Mouse (Mus musculus): Measurements from ENCODE around the gene Entpd7. TPM values are rescaled to one million over a fixed set of nuclear protein-coding genes. Genes with fewer than 3 reads are reported as not detected.

Entpd7 gene
- polyA plus RNA-seq, 3 experiments from 2014 or later, result 6.7 to 10.7 (median 7.2) TPM

DNA sequence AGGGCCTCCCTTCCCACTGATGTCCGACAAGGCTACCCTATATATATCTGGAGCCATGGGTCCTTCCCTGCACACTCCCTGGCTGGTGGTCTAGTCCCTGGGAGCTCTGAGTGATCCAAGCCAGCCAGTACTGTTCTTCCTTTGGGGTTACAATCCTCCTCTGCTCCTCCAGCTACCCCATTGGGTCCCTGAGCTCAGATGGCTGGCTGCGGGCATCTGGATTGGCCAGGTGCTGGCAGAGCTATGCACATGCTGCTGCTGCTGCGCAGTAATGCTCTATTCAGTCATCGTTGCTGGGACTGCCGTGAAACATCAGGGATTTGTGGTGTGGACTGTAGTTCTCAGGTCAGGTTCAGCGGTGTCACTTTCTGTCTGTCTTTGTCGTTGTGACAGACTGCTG lies 35.3 kb downstream of the Entpd7 start:
- no peak for ATAC-seq

DNA sequence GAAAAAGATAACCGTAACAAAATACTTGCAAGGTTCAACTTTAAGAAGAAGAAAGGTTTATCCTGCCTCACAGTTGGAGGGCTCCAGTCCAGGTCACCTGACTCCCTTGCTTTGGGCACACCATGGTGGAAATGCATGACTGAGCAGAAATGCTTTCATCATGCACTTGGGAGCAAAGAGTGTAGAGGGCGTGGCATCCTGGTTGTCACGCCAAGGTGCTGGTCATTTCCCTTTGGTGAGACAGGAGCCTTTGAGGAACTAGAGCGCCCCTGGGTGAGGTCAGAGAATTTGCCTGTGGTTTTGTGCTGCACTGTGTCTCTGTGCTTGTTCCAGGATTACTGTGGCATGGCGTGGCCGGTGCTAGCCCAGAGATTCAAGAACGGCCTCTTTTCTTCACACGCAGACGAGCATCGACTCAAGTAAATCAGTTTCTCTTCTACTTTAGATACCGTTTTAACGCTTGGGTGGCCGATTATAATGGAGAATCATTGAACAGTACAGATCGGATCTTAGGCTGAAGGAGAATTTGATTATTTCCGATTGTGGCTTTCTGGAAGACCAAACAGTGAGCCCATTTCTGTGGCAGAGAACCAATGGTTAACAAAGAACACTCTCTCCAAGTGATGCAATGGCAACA lies 37.2 kb downstream of the Entpd7 start:
- no peak for ATAC-seq

DNA sequence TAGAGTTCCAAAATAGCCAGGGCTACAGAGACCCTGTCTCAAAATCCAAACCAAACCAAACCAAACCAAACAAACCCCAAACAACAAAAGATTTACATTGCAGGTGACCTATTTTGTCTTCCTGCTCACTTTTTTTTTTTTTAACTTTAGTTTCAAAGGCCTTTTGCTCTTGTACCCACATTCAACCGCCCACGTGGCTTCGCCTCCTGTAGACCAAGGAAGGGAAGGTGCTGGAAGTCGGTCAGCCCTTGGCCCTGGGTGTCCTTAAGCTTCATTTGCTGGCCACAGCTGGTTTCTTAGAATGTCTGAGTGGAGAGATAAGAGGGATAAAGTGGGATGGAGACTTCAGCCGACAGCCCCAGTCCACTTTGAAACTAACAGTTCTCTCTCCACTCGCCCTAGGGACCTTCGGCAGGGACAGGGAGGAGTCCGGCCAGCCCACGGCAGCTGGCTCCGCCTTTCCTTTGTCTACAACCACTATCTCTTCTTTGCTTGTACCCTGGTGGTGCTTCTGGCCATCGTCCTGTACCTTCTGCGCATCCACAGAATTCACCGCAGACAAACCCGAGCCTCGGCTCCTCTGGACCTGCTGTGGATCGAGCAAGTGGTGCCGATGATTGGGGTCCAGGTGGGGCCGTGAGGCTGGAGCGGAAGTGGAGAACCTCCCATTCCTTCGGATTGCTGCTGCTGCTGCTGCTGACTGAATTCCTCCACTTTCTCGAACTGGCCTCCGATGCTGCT lies 40.0 kb downstream of the Entpd7 start:
- ATAC-seq, result no peak

DNA sequence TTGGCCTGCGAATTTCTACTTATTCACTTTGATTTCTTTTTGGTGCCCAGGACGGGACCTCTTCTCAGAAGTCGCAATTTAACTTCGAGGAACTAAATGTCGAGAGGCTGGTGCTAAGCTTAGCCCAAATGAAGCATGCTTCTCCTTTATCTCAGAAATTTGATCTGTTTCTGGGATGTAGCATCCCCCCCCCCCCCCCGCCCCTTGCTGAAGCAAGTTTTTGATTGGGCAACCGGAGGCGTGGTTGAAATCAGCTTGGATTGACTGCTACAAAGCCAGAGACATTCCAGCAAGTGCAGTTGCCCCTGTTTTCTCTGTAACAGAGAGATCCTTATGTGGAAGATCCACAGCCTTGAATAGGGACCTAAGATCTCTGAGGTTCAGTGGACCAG lies 40.6 kb downstream of the Entpd7 start:
- ATAC-seq, result no peak

DNA sequence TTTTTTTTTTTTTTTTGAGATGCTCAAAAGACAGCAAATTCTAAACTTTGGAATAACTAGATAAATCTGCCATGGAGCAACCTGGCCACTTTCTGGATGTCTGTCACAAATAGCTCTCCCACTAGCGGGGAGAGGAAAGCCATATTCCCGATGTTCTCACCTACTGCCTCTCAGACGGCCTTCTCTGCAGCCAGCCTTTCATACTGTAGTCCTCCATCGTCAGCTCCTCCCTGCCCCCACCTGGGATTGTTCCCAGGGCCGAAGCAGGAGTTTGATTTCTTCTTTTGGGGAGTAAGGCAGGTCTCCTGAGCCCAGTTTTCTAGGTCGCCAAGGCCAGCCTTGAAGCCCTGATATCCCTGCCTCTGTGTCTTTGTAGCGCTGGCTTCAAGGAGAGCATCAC lies 41.7 kb downstream of the Entpd7 start:
- no peak for ATAC-seq

DNA sequence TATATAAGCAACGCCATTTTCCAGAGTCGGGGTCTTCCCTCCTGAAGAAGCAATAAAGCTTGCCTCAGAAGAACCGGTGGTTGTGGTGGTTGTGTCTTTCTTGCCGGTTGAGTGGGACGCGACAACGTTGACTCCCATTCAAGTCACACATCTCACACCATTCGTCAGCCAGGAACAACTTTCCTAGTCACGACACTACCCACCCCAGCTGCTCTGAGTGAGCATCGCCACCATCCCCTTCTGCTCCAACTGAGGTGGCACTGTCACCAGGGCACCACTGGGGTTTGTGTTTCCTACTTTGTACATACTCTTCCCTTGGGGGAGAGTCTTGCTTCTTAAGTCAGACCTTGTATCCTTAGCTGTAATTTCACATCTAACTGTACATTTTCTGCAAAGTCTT lies 48.9 kb downstream of the Entpd7 start:
- ATAC-seq, result no peak

DNA sequence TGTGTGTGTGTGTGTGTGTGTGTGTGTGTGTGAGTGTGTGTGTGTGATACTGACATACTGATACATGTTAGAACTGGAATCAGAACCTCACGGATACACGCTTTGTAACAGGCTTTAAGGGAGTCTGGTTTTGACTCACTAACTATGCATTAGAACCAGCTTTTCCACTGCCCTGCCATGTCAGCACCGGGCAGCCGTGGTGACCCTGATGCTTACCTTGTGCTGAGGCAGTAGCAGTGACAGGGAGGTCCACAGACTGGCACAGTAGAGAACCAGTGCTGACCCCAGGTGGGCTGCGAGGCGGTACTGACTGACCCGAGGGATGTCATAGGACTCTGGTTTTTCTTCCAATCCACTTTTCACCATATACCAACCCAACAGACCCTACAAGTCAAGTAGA lies 53.9 kb downstream of the Entpd7 start:
- no peak for ATAC-seq

DNA sequence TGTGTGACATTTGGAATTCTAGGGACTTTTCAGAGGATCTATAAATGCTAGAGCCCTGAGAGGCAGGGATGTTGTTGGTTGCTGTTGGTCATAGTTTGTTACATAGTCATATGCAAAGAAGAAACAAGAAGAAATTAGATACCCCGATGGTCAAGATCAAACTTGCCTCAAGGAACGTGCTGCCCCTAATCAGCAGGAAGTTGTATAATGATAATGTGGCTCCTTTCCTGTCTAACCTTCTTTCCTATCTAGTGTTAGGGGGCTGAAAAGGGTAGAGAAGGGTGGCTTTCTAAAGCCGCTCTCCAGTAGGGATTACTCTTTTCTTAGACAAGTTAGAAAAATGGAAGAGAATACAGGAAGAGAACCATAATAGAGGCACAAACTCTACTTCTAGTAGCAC lies 56.3 kb downstream of the Entpd7 start:
- no peak for ATAC-seq

DNA sequence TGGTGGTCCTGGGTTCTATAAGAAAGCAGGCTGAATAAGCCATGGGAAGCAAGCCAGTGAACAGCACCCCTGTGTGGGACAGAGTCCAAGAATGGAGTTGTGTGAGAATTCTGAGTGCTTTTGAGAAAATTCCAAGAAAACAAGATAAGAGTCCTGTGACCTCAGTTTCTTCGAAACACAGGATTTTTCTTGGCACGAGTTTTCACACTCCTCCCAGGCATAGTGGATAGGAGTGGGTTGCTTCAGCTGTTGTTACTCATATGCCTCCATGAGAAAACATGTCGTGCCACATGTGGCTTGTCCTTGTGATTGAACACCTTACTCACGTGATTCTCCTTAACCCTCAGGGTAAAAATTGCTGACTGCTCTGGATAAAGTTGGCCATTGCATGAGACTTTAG lies 58.4 kb downstream of the Entpd7 start:
- no peak for ATAC-seq

DNA sequence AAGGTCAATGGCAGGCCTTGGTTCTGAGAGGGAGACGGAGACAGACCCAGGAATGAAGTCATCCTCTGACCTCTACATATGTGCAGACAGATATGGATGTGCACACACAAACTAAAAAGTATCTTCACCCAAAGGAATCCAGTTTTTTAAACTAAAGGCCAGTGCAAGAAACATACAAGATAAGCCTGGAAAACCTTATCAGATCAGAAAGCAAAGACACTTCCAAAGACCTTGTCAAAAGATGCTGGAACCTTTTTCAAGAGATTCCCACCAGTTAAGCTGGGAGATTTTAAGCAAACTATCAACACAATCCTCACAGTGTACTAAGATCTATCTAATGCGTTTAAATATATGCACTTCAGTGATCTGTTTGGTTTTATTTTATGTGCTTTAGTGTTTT lies 60.5 kb downstream of the Entpd7 start:
- no peak for ATAC-seq

DNA sequence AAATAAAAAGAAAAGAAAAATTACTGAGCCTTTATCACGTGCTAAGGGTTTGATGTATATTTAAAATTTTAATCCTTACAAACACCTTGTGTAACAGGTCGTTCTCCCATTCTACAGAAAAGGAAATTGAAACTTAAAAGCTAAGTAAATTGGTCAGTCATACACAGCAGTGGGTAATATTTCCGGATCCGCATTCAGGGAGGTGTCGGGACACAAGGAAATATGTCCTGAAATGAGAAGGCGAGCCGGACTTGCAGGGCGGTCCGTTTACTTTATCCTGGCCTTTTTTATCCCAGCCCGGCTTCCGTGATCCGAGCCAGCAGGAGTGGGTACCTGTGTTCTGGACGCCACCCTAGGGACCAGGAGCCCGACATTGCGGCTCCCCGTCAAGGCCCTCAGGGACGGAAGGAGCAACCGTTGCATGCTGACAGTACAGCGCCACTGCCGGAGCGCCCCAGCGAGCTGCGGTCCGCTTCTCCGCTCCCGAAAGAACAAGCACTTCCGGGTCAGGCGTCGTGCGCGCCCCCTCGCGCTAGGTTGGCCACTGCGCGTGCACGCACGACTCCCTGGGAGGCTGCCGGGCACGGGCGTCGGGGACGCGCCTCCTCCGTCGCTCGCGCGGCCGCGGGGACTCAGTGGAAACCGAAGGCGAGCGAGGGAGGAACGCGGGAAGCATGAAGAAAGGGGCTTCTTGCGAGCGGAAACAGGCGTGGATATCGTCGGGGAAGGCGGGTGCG lies 63.2 kb downstream of the Entpd7 start, which contains the start of the genes Cutc and Cox15:
TSS of gene Cutc (plus strand) at position 508 of the 737 bp plus-strand sequence.
TSS of gene Cox15 (minus strand) at position 512 of the 737 bp plus-strand sequence.
- peak; percentile 81 for ATAC-seq

DNA sequence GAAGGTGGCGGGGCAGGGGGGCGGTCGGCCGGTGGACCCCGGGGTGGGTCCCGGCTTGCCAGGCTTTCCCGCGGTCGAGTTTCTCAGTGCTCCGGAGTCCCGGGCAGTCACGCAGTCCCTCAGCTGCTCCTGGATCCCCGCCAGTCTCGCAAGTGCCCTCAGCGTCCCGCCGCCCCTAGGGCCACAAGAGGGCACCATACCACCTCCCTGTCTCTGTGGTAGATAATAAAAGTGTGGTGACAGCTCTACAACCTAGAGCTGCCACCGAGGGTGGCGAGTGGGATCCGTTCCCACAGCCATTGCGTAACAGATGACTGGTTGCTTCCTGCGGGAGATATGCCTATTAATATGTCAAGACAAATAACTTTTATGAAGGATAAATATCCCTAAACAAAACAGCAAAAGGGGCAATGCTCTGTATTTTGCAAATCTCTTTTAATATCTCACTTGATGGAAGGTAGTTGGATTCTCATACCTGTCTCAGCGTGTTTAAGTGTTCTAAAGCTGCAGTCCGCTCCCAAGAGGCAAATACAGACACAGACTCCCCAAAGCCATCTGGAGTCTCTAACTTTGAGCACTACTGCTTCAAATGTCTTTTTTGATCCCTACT lies 63.9 kb downstream of the Entpd7 start:
- peak; percentile 73 for ATAC-seq

DNA sequence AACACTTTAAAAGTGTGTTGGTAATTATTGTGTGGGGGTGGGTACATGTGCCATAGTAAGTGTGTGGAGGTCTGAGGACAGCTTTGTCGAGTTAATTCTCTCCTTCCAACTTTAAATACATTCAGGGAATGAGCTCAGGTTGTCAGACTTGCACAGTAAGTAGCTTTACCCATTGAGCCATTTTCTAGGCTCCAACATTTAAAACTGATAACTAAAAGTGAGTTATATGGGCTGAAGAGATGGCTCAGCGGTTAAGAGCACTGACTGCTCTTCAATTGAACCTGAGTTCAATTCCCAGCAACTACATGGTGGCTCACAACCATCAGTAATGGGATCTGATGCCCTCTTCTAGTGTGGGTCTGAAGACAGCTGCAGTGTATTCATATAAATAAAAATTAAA lies 64.8 kb downstream of the Entpd7 start:
- no peak for ATAC-seq

DNA sequence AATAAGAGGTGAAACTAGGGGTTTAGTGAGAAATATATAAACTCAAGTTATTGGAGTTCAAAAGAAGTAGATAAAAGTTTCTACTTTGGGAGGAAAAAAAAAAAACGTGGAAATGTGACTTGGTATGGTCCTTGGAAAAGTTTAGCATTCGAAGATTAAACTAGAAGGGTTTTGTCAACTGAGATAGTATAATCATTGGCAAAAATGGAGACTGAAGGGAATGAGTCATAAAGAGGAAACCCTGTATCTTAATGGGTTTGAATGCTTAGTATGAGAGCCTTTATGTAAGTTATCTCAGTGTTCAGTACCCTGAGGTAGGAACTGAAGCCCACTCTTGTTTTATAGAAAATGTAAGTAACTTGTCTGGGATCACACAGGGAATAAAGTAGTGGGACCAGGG lies 65.4 kb downstream of the Entpd7 start:
- ATAC-seq, result no peak

DNA sequence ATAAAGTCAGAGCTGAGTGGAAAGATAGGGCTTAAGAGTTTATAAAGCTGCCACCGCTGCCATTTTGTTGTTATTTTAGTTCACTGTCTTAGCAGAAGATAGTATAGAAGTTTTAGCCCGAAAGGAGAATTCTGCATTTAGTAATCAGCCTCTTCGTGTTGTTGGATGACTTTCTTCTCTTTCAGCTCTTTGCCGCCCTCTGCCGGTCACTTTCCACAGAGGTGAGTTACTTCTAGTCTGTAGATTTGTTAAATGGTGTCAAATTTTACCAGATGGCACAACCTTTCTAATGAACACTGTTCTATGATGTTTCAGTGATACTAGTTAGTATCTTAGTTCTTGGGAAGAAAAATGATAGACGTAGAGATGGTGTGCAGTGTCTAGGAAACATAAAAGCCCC lies 71.0 kb downstream of the Entpd7 start:
- ATAC-seq, result peak; percentile 63

DNA sequence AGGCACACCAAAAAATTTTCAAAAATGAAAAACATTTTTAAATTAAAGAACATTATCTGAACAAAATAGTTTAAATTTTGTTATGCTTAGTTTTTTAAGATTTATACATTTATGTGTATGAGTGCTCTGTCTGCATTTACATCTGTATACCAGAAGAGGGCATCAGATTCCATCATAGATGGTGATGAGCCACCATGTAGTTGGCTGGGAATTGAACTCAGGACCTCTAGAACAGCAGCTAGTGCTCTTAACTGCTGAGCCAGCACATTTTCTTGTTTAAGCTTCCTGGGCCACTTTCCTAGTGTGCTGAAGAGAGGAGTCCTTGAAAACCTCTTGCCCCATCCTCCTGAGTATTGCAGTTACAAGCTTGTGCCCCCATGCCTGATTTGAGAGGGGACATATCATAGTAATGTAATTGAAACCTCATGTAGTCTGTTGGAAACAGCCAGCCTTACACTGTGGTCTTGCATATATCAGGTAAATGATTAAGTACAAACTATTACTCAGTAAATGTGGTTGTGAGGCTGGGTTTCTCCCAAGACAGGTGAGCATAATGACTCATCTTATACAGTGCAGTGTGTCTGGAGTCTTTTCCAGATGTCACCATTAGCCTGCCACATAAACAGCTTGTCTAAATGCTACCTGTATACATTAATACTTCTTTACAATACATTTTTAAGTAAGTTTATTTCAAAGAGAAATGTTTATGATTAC lies 72.2 kb downstream of the Entpd7 start:
- no peak for ATAC-seq

DNA sequence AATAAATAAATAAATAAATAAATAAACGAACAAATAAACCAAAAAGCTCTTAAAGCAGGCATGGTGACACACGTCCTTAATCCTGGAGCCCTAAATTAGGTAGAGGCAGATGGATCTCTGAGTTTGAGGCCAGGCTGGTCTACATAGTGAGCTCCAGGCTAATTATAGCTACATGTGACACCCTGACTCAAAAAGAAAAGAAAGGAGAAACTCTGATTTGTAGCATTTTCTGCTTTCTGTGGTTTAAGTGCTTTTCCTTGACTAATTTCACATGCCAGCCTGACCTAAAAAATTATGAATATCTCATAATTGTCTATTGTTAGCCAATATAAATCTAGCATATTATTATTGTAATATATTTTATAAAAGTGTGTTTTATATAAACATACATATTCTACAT lies 72.9 kb downstream of the Entpd7 start:
- ATAC-seq, result no peak

DNA sequence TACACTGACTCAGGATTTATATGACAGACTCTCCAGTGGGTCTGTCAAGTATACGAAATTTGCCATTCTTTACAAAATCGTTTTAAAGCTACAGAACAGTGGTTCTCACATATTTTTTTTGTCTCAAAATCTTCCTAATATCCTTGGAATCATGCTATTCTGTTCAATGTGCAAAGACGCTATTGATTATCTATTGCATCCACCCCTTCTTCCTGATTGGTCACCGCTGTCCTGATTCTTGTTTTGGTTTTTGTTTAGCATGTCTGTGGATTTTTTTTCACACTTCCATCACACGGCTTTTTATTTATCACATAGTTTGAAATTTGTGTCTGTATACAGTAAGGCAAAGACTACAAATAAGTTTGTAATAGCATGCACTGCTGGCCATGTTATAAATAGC lies 77.0 kb downstream of the Entpd7 start:
- no peak for ATAC-seq

DNA sequence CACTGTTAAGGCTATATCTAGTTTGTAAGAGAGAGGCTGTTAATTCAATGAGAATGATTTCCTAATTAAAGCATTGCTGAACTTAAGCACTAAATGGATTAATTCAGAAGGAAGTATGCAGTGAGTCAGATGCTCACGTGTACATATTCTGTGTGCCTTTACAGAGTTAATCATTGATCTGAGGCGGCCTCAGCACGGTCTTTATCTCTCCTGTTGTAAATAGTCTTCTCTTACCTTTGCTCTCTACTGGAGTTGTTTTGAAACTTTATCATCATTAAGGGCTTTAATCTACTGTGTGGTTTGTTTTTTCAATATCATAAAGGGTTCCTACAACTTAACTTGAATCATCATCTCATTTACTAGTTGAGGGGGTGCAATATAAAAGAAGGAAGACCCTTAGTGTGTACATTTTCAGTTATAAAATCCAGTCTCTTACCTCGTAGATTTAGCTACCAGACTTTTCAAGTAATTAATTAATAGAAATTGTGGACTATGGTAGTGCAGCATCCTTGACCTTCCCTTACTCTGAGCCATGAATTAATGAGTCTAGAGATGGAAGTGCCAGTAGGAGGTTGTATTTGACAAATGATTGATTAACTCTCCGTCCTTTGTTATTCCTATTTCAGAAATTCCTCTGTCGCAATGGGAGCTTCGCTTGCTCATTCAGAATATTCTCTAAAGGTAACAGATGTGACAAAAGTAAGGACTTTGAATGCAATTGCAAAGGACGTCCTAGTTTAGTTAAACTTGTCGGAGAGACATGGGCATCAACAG lies 78.3 kb downstream of the Entpd7 start:
- ATAC-seq, result no peak

DNA sequence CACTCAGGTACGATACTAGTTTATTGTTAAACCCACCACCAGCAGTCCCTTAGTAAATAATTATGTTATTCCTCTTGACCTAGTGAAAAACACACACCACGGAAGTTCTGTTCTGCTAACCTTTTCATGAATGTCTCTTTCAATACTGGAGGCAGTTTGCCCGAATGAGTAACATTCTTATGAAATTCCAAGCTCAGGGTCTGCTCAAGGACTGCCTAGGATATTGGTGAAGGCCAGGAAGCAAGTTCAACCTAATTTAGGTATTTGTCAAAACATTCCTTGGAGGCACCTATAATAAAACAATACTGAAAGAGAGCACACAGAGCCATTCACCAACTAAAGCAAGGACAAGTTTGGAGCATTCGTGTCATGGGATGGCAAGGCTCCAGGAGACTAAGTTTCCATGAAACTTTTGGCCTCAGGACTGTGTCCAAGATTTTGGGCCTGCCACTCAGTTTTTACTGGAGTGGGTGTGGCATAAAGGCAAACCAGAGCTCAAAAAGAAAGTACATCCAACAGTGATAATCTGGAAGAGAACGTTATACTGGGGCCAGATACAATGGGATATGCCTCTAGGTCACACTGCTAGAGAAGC lies 80.0 kb downstream of the Entpd7 start:
- no peak for ATAC-seq

DNA sequence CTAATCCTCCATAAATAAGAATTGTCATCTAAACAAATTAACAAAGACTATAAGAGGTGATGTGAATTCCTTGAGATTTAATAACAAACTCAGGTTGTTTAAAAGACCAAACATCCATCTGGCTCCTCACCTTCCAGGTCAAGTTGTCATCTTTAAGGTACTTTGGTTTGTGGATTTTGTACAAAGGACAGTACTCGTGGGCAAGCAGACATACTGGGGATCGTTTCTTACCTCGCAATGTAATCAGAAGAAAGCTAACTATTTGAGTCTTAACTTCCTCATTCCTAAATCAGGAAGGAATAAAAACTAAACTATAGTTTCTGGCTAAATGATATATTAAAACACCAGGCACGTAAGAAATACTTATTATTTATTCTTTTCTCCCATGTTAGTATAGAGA lies 81.1 kb downstream of the Entpd7 start:
- ATAC-seq, result no peak
